Mouse (Mus musculus): ENCODE measurements at regions not wholly inside any gene's neighbourhood (a gene's known extent, or its start where the extent isn't known, plus 50 kb on each side); places are given as distances from the start of the nearest gene placed in this dataset.

DNA sequence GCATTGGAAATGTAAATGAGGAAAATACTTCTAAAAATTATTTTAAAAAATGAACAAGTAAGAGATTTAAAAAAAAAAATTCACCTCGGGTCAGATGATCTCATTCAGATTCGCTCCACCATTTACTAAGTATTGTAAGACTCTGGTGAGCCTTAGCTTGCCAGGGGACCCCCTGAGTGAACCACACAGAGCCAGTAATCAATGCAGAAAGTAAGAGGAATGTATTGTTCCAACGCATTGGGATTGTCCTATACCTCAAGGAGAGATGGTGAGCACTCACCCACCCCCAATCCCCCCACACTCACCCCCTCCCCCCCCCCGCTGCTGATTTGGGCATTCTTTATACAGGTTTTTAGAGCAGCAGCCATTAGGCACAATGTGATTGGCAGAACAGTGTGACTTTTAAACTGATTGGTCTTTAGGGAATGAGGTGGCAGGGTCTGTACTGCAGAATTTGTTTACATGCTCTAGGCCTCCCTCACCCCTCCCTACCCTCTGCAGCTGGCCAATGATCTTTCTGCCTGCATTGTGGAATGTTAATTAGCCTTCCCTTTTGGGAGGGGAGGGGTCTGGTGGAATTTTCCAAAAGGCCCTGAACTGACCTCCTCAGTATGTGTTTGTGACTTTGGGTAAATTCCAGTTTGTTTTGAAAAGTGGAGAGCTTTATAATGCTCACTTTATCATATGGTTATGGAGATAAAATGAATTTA lies 1043.4 kb downstream of the Cdh8 start:
- 0 out of 2 replicates have a peak, but pooled peaks have one; percentile 20 for TF ChIP-seq EP300 (IDR thresholded peaks at IDR 0.05; ENCODE audit: insufficient read depth, low read depth, low read length)
- no peak for TF ChIP-seq CTCF (IDR thresholded peaks at IDR 0.05; ENCODE audit: low read depth, low read length)
- no peak for TF ChIP-seq POLR2A (IDR thresholded peaks at IDR 0.05; ENCODE audit: insufficient read depth, low read length)
